Mouse (Mus musculus) retina, embryonic 14.5 days (tissue): ENCODE measurements around the gene Cux1.

Experiments
- DNase-seq: peaks from one replicate; pipeline ENCODE4 v3.0.0-alpha.2; 2015; ENCODE audit warnings: low spot score

Gene Cux1

GRCm38 (mm10) chr5:136510609-136511008 lies 56.7 kb downstream of the Cux1 start:
- no peak for DNase-seq

GRCm38 (mm10) chr5:136507629-136508028 lies 59.7 kb downstream of the Cux1 start:
- no peak for DNase-seq

GRCm38 (mm10) chr5:136506262-136506661 lies 61.0 kb downstream of the Cux1 start:
- no peak for DNase-seq

- no peak for DNase-seq
Measured at GRCm38 (mm10) chr5:136502491-136503086, 64.7 kb downstream of the Cux1 start.

- DNase-seq: no peak
Measured at GRCm38 (mm10) chr5:136500307-136500871, 66.9 kb downstream of the Cux1 start.

- DNase-seq: no peak
Measured at GRCm38 (mm10) chr5:136499316-136499715, 68.0 kb downstream of the Cux1 start.

- no peak for DNase-seq
Measured at GRCm38 (mm10) chr5:136498741-136499140, 68.5 kb downstream of the Cux1 start.

GRCm38 (mm10) chr5:136497301-136497700 lies 70.0 kb downstream of the Cux1 start:
- DNase-seq: no peak

GRCm38 (mm10) chr5:136495581-136495980 lies 71.7 kb downstream of the Cux1 start:
- no peak for DNase-seq

GRCm38 (mm10) chr5:136494927-136495326 lies 72.4 kb downstream of the Cux1 start:
- DNase-seq: no peak

- DNase-seq: no peak
Measured at GRCm38 (mm10) chr5:136494288-136494687, 73.0 kb downstream of the Cux1 start.

- no peak for DNase-seq
Measured at GRCm38 (mm10) chr5:136489450-136489849, 77.8 kb downstream of the Cux1 start.

GRCm38 (mm10) chr5:136488721-136489120 lies 78.6 kb downstream of the Cux1 start:
- no peak for DNase-seq

GRCm38 (mm10) chr5:136488223-136488622 lies 79.1 kb downstream of the Cux1 start:
- no peak for DNase-seq

GRCm38 (mm10) chr5:136487397-136488093 lies 79.7 kb downstream of the Cux1 start:
- DNase-seq: no peak

- no peak for DNase-seq
Measured at GRCm38 (mm10) chr5:136486401-136486800, 80.9 kb downstream of the Cux1 start.

- DNase-seq: no peak
Measured at GRCm38 (mm10) chr5:136485397-136485796, 81.9 kb downstream of the Cux1 start.

- DNase-seq: no peak
Measured at GRCm38 (mm10) chr5:136482434-136482833, 84.9 kb downstream of the Cux1 start.

GRCm38 (mm10) chr5:136480541-136480940 lies 86.7 kb downstream of the Cux1 start:
- no peak for DNase-seq

GRCm38 (mm10) chr5:136479801-136480200 lies 87.5 kb downstream of the Cux1 start:
- DNase-seq: no peak

GRCm38 (mm10) chr5:136479024-136479763 lies 88.1 kb downstream of the Cux1 start:
- no peak for DNase-seq

- DNase-seq: no peak
Measured at GRCm38 (mm10) chr5:136476272-136476671, 91.0 kb downstream of the Cux1 start.

- DNase-seq: no peak
Measured at GRCm38 (mm10) chr5:136475161-136475560, 92.1 kb downstream of the Cux1 start.
